Mouse (Mus musculus): ENCODE measurements around the gene Epb41. TPM values are rescaled to one million over a fixed set of nuclear protein-coding genes. Genes with fewer than 3 reads are reported as not detected.
A peak's percentile ranks its signal among the peaks of the same experiment; 100 is the strongest.

Gene Epb41
- polyA plus RNA-seq, 1 experiment from 2014 or later: 48.1 TPM

- Histone ChIP-seq H3K9ac (replicated peaks) (no peak overlapping the region), H3K9me3 (replicated peaks) (no peaks in the 10 kb centered on the region), H3K36me3 (no peaks in the 10 kb centered on the region), H3K4me3 (replicated peaks) (no peak overlapping the region), H3K4me2 (no peak overlapping the region), H3K27me3 (replicated peaks) (no peaks in the 10 kb centered on the region), H3K27ac (replicated peaks) (no peak overlapping the region), H3K4me1 (peaks cover 35% of the 10 kb centered on the region)
- WGBS: 52% methylated on average over 2 of the region's 2 CpGs
- ATAC-seq (ENCODE audit: low FRiP score): no peak
These were observed 36.3 kb downstream of the Epb41 start for GRCm38 (mm10) chr4:132038809-132039208.

GRCm38 (mm10) chr4:132037991-132038390, 37.1 kb downstream of the Epb41 start:
- Histone ChIP-seq H3K9me3 (replicated peaks) (no peaks in the 10 kb centered on the region), H3K27me3 (replicated peaks) (no peaks in the 10 kb centered on the region), H3K9ac (replicated peaks) (no peak overlapping the region), H3K27ac (replicated peaks) (no peak overlapping the region), H3K4me3 (replicated peaks) (no peak overlapping the region), H3K36me3 (no peaks in the 10 kb centered on the region), H3K4me2 (0 out of 2 replicates have a peak overlapping the region, but pooled peaks have one; percentile 17), H3K4me1 (peaks cover 34% of the 10 kb centered on the region)
- 20% methylated on average over 7 of the region's 7 CpGs for WGBS
- ATAC-seq (ENCODE audit: low FRiP score): no peak

- no peaks in the 10 kb centered on the region for H3K9me3 ChIP-seq (replicated peaks)
- no peaks in the 10 kb centered on the region for H3K36me3 ChIP-seq
- peaks cover 28% of the 10 kb centered on the region for H3K4me1 ChIP-seq
- no peaks in the 10 kb centered on the region for H3K27me3 ChIP-seq (replicated peaks)
- H3K4me3 ChIP-seq (replicated peaks): no peak overlapping the region
- H3K4me2 ChIP-seq: no peak overlapping the region
- no peak for ATAC-seq (ENCODE audit: low FRiP score)
- 81% methylated on average over 5 of the region's 5 CpGs for WGBS
- no peak overlapping the region for H3K27ac ChIP-seq (replicated peaks)
- H3K9ac ChIP-seq (replicated peaks): no peak overlapping the region
These were observed 38.0 kb downstream of the Epb41 start for GRCm38 (mm10) chr4:132037137-132037536.

GRCm38 (mm10) chr4:132034242-132034641, 40.9 kb downstream of the Epb41 start:
- no peak for ATAC-seq (ENCODE audit: low FRiP score)
- Histone ChIP-seq H3K4me2 (no peak overlapping the region), H3K27me3 (replicated peaks) (no peaks in the 10 kb centered on the region), H3K9me3 (replicated peaks) (no peaks in the 10 kb centered on the region), H3K4me3 (replicated peaks) (no peak overlapping the region), H3K4me1 (peaks cover 24% of the 10 kb centered on the region), H3K36me3 (no peaks in the 10 kb centered on the region), H3K27ac (replicated peaks) (no peak overlapping the region), H3K9ac (replicated peaks) (no peak overlapping the region)
- 13% methylated on average over 2 of the region's 2 CpGs for WGBS

- Histone ChIP-seq H3K36me3 (no peaks in the 10 kb centered on the region), H3K4me1 (peaks cover 16% of the 10 kb centered on the region), H3K4me2 (no peak overlapping the region), H3K9ac (replicated peaks) (no peak overlapping the region), H3K27ac (replicated peaks) (no peak overlapping the region), H3K9me3 (replicated peaks) (no peaks in the 10 kb centered on the region), H3K27me3 (replicated peaks) (no peaks in the 10 kb centered on the region), H3K4me3 (replicated peaks) (no peak overlapping the region)
- 91% methylated on average over 1 of the region's 1 CpGs for WGBS
- ATAC-seq (ENCODE audit: low FRiP score): no peak
These were observed 41.9 kb downstream of the Epb41 start for GRCm38 (mm10) chr4:132033183-132033582.

- H3K27ac ChIP-seq (replicated peaks): no peak overlapping the region
- H3K9ac ChIP-seq (replicated peaks): no peak overlapping the region
- H3K4me1 ChIP-seq: peaks cover 14% of the 10 kb centered on the region
- no peak overlapping the region for H3K4me3 ChIP-seq (replicated peaks)
- H3K27me3 ChIP-seq (replicated peaks): no peaks in the 10 kb centered on the region
- WGBS: 59% methylated on average over 10 of the region's 10 CpGs
- H3K36me3 ChIP-seq: no peaks in the 10 kb centered on the region
- H3K4me2 ChIP-seq: no peak overlapping the region
- no peak for ATAC-seq (ENCODE audit: low FRiP score)
- no peaks in the 10 kb centered on the region for H3K9me3 ChIP-seq (replicated peaks)
These were observed 45.0 kb downstream of the Epb41 start for GRCm38 (mm10) chr4:132029851-132030741.

- no peak overlapping the region for H3K4me3 ChIP-seq (replicated peaks)
- H3K9me3 ChIP-seq (replicated peaks): no peaks in the 10 kb centered on the region
- no peak overlapping the region for H3K27ac ChIP-seq (replicated peaks)
- ATAC-seq (ENCODE audit: low FRiP score): no peak
- H3K4me1 ChIP-seq: peaks cover 13% of the 10 kb centered on the region
- no peak overlapping the region for H3K4me2 ChIP-seq
- H3K9ac ChIP-seq (replicated peaks): no peak overlapping the region
- no peaks in the 10 kb centered on the region for H3K36me3 ChIP-seq
- 95% methylated on average over 1 of the region's 1 CpGs for WGBS
- no peaks in the 10 kb centered on the region for H3K27me3 ChIP-seq (replicated peaks)
These were observed 47.3 kb downstream of the Epb41 start for GRCm38 (mm10) chr4:132027806-132028205.

- Histone ChIP-seq H3K4me3 (replicated peaks) (no peak overlapping the region), H3K9ac (replicated peaks) (no peak overlapping the region), H3K36me3 (no peaks in the 10 kb centered on the region), H3K4me2 (no peak overlapping the region), H3K9me3 (replicated peaks) (no peaks in the 10 kb centered on the region), H3K27ac (replicated peaks) (no peak overlapping the region), H3K4me1 (peaks cover 13% of the 10 kb centered on the region), H3K27me3 (replicated peaks) (no peaks in the 10 kb centered on the region)
- 84% methylated on average over 6 of the region's 6 CpGs for whole genome bisulfite sequencing
- ATAC-seq (ENCODE audit: low FRiP score): no peak
These were observed 48.0 kb downstream of the Epb41 start for GRCm38 (mm10) chr4:132027167-132027566.

- H3K27ac ChIP-seq (replicated peaks): peak overlapping the region; percentile 45; the same call in 1 of the 2 replicates
These were observed 49.2 kb downstream of the Epb41 start for GRCm38 (mm10) chr4:132025738-132026527.

GRCm38 (mm10) chr4:132025264-132025663, 49.9 kb downstream of the Epb41 start:
- Histone ChIP-seq H3K4me2 (no peak overlapping the region), H3K9ac (replicated peaks) (no peak overlapping the region), H3K9me3 (replicated peaks) (no peaks in the 10 kb centered on the region), H3K36me3 (no peaks in the 10 kb centered on the region), H3K27me3 (replicated peaks) (no peaks in the 10 kb centered on the region), H3K4me3 (replicated peaks) (no peak overlapping the region), H3K27ac (replicated peaks) (0 out of 2 replicates have a peak overlapping the region, but pooled peaks have one; percentile 45), H3K4me1 (peaks cover 13% of the 10 kb centered on the region)
- no peak for ATAC-seq (ENCODE audit: low FRiP score)
- 71% methylated on average over 2 of the region's 2 CpGs for WGBS

More at GRCm38 (mm10) chr4:132025738-132026527, 49.2 kb downstream of the Epb41 start:
- Histone ChIP-seq H3K36me3 (no peaks in the 10 kb centered on the region), H3K27me3 (replicated peaks) (no peaks in the 10 kb centered on the region), H3K9ac (replicated peaks) (no peak overlapping the region), H3K9me3 (replicated peaks) (no peaks in the 10 kb centered on the region), H3K4me2 (no peak overlapping the region; the same call in 1 of the 2 replicates), H3K4me3 (replicated peaks) (no peak overlapping the region), H3K4me1 (peaks cover 13% of the 10 kb centered on the region)
- WGBS: 23% methylated on average over 5 of the region's 5 CpGs
- ATAC-seq (ENCODE audit: low FRiP score): peak; percentile 31; the same call in 1 of the 2 replicates

- no peak for ATAC-seq (ENCODE audit: low FRiP score)
- Histone ChIP-seq H3K9me3 (replicated peaks) (no peaks in the 10 kb centered on the region), H3K27ac (replicated peaks) (no peak overlapping the region), H3K9ac (replicated peaks) (no peak overlapping the region), H3K4me2 (no peak overlapping the region), H3K4me1 (peaks cover 19% of the 10 kb centered on the region), H3K36me3 (no peaks in the 10 kb centered on the region), H3K4me3 (replicated peaks) (no peak overlapping the region), H3K27me3 (replicated peaks) (no peaks in the 10 kb centered on the region)
- 100% methylated on average over 2 of the region's 2 CpGs for WGBS
These were observed 51.3 kb downstream of the Epb41 start for GRCm38 (mm10) chr4:132023816-132024215.
